Mouse (Mus musculus) cortical plate, adult 2 months (tissue): ENCODE measurements around the gene Nos1. TPM values are rescaled to one million over a fixed set of nuclear protein-coding genes. Genes with fewer than 3 reads are reported as not detected.

Source experiments
- H3K27ac ChIP-seq: fragments of 200-500 bp; 2 replicates; pipeline ENCODE4 v1.5.1; 2012; ENCODE audit warnings: low read length, control low read depth, inconsistent platforms; ENCODE audit not compliant: insufficient read depth
- H3K4me1 ChIP-seq: fragments of 200-500 bp; 2 replicates; pipeline ENCODE4 v1.6.1; 2011; ENCODE audit warnings: low read length; ENCODE audit not compliant: control insufficient read depth, insufficient read depth
- H3K4me3 ChIP-seq: fragments of 200-500 bp; 2 replicates; pipeline ENCODE4 v1.5.1; 2011; ENCODE audit warnings: mild to moderate bottlenecking, low read length, control low read depth; ENCODE audit not compliant: insufficient read depth
- CTCF ChIP-seq: fragments of 200-500 bp; IDR thresholded peaks from 2 replicates; pipeline ENCODE4 v1.5.1; 2011; ENCODE audit warnings: mild to moderate bottlenecking, control low read depth, low read length; ENCODE audit not compliant: insufficient read depth; ENCODE audit errors: extremely low read depth
- POLR2A ChIP-seq: fragments of 200-500 bp; IDR thresholded peaks from 2 replicates; pipeline ENCODE4 v1.6.1; 2011; ENCODE audit warnings: mild to moderate bottlenecking, low read length, control low read depth; ENCODE audit not compliant: insufficient read depth; ENCODE audit errors: extremely low read depth
- polyA plus RNA-seq: library from polyadenylated mRNA; depleted of rRNA; stranded (reverse); fragments of >200 nt; gene quantifications from 2 replicates; pipeline ENCODE4 v1.2.3, GENCODE M21; 2012; rRNA removed

Nos1 gene
- polyA plus RNA-seq, result 8.3 and 8.8 TPM in 2 replicates

GRCm38 (mm10) chr5:117780681-117781080, at the start of gene Nos1:
Nos1 (plus strand) TSS chr5:117781032.
- Histone ChIP-seq H3K4me1 (no peaks in the 10 kb centered on the region), H3K4me3 (no peak within 1 kb of the TSS), H3K27ac (no peak within 1 kb of the TSS)
- TF ChIP-seq CTCF, result no peak
- TF ChIP-seq POLR2A, result no peak

DNA sequence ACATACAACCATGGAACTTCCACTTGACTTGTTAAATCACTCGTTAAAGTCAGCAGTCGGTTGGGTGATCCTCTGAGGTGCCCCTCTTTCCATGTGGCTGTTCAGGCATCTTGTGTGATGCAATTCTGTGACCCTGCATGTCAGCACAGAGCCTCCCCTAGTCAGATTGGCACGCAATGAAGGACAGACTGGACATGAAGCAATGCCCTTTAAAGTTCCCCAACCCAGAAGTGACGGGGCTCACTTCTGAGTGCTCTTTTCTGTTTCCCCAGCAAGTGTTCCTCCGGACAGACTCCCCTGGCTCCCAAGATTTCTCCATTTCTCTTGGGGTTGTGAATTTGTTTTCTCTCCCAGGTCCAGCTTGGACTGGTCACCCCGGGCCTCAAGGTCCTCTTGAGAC, 49.5 kb upstream of the Nos1 start:
- no peak overlapping the region for H3K27ac ChIP-seq
- no peak for TF ChIP-seq POLR2A
- TF ChIP-seq CTCF, result no peak
- no peaks in the 10 kb centered on the region for H3K4me1 ChIP-seq
- H3K4me3 ChIP-seq, result no peak overlapping the region

GRCm38 (mm10) chr5:117744654-117745178, 36.1 kb upstream of the Nos1 start:
- H3K27ac ChIP-seq, result no peak overlapping the region

DNA sequence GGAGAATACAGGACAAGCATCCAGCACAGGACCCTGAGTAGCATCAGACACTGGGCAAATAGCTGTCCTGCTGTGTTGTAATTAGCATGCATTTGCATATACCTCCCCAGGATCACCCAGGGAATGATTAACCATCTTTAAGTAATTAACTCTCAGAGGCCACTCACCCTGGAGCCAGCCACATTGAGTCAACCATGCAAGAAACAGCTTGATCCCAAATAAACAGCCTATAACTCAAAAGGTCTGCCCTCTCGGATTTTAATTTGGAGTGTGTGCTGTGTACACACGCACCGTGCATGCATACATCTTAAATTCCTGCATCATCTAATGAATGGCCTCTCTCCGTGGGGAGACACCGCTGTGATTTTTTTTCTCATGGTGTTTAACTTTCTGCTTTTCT, 31.5 kb upstream of the Nos1 start:
- H3K4me1 ChIP-seq, result no peaks in the 10 kb centered on the region
- TF ChIP-seq CTCF, result no peak
- TF ChIP-seq POLR2A, result no peak
- H3K4me3 ChIP-seq, result no peak overlapping the region
- no peak overlapping the region for H3K27ac ChIP-seq

More at GRCm38 (mm10) chr5:117744654-117745178, 36.1 kb upstream of the Nos1 start:
- H3K4me3 ChIP-seq, result no peak overlapping the region
- no peak for TF ChIP-seq POLR2A
- no peak for TF ChIP-seq CTCF
- no peaks in the 10 kb centered on the region for H3K4me1 ChIP-seq

DNA sequence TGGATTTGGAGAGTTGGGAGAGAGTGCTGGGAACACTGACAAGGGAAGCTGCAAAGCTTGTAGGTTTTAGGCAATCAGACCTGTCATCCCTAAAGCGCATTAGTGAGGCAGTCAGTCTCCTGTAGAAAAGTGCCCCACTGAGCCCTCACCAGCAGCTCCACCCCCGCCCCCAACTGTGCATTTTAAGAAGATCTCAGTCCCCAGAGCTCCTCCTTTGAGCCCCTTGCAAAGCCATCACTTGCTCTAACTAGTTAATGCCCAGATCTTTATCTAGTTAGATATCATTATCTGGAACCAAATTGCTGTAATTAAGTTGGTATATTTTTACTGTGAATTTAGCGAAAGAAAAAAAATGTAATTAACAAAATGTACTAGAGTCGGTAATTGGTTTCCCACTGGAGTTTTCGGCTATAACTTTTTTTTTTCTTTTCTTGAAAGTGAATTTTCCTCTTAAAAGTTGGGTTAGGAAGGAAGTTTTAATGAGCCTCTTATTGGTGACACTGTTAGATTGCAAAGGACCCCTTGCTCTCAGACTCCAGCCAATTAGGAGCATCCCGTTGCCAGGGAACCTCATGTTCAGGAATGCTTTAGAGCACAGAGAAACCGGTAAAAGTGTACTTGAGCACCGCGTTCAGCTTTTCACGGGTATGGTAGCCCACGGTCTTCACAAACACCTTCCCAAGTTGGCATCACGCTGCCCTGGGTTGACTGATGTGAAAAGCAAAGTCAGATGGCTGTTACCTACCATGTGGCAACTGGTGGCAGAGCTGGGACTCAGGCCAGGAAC, 22.9 kb upstream of the Nos1 start:
- TF ChIP-seq POLR2A (no peak), CTCF (no peak)
- Histone ChIP-seq H3K27ac (no peak overlapping the region), H3K4me3 (no peak overlapping the region), H3K4me1 (no peaks in the 10 kb centered on the region)

DNA sequence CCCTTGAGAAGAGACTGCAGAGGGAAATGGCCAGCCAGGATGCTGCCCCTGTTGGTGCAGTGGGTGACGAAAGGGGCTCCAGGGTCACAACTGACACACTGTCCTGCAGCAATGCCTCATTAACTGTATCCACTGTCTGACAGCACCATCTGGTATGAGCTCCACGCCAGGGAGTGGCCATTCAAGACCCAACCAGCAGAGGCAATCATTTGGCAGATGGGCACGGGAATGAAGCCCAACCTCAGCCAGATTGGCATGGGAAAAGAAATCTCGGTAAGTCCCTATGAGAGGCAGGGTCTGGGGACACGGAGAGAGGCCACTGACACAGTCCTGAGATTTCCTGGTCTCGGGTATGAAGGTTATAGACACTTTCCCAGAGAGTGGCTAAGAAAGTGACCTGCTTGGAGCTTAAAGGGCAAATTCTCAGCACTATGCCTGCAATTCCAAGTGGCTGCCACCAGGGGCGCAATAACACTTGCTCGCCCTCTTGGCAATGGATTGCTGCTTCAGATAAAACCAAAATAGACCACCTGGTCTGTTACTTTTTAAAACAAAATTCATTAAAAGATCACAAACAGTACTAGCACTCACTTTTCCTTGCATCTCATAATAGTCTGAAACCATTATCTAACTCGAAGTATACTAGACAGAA, 19.5 kb upstream of the Nos1 start:
- Histone ChIP-seq H3K4me3 (no peak overlapping the region), H3K4me1 (no peaks in the 10 kb centered on the region), H3K27ac (no peak overlapping the region)
- no peak for TF ChIP-seq POLR2A
- peak; percentile 27 for TF ChIP-seq CTCF

DNA sequence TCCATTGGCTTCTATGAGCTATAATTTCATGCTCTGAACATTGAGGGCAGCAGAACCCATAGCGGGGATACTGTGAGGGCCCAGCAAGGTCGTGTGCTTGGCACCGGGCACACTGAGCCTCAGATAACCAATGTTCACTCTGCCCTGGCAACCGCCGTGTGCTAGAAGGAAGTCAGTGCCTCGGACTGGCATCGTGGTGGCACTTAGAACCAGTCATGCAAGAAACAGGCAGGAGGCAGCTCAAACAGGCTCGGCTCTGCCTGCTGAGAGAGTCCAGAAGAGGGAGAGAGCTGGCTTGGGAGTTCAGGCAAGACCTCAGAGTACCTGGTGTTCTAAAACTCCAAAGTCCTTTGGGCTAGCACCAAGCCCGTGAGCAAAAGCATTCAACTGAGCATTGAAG, 16.3 kb upstream of the Nos1 start:
- no peak for TF ChIP-seq CTCF
- TF ChIP-seq POLR2A, result no peak
- no peaks in the 10 kb centered on the region for H3K4me1 ChIP-seq
- no peak overlapping the region for H3K27ac ChIP-seq
- no peak overlapping the region for H3K4me3 ChIP-seq

GRCm38 (mm10) chr5:117779175-117779574, 1.7 kb upstream of the Nos1 start:
- Histone ChIP-seq H3K4me3 (no peak overlapping the region), H3K4me1 (no peaks in the 10 kb centered on the region), H3K27ac (no peak overlapping the region)
- no peak for TF ChIP-seq POLR2A
- no peak for TF ChIP-seq CTCF

DNA sequence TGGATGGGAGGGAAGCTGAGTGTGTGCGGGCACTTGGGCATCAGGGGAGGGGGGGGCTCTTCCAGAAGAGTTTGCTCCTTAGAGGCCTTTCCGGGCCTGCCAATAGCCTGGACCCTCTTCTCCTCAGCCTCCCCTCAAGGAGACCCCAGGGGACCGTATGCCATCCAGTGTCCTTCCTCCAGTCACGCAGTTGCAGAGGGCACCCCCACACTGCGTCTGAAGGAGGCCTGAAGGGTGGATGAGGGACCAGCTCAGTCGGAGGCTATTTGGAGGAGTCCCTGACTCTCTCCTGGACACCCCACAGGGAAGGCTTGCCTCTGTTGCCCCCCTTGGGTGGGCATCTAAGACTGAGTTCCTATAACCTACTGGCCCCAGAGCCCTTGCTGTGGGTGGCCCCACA, 346 bp downstream of the Nos1 start:
- Histone ChIP-seq H3K27ac (no peak overlapping the region), H3K4me1 (no peaks in the 10 kb centered on the region), H3K4me3 (no peak overlapping the region)
- TF ChIP-seq POLR2A (no peak), CTCF (no peak)

DNA sequence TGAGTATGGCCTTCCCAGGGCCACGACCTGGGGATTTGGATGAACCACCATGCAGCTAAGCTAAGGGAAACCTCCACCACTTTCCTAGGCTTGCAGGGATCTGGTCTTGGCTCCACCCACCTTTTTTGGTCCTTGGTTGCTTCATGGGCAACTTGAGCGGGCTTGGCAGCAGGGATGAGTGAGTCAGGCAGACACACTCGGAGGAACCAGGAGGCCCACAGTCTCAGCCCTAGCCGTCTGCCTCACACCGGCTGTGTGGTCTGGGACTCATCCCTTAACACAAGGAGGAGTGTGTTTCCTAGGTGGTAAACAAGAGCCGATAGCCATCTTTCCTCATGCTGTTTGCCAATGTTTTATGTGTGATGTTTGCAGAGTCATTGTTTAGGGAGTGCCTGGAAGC, 9.2 kb downstream of the Nos1 start:
- Histone ChIP-seq H3K27ac (no peak overlapping the region), H3K4me1 (no peaks in the 10 kb centered on the region), H3K4me3 (no peak overlapping the region)
- TF ChIP-seq POLR2A (no peak), CTCF (no peak)
